Mouse (Mus musculus): ENCODE measurements around the gene Gng4.

DNA sequence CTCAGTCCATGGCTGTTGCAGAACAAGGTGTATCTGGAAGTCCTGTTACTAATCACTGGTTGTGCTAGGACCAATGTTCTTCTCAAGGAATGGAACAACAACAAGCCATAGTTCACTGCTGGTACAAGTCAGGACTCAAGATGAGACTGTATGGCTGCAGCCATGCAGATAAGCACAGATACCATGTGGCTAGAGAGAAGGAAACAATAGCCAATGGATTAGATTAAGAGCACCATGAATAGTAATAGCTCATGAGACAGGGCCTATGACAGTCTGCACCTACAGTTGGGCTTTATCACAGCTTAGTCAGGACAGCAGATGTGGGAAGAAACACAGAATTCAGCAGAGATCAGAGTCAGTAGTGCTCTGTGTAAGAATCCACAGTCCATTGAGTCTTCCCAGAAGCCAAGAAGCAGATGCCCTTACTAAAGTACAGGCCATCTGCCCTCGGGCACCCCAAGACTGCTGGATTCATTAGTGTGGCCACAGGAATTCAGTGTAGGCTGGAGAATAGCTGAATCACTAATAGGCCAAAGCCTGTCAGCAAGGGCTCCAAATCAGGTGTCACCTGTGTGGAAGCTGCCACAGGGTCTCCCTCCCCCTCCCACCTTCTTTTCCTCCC, 4.9 kb upstream of the Gng4 start:
- TF ChIP-seq CTCF (conservative IDR thresholded peaks at IDR 0.05; ENCODE audit: low read length) (no peak), POU5F1 (IDR thresholded peaks at IDR 0.05; ENCODE audit: borderline replicate concordance, low read length) (no peak)

Measured in E14TG2a.4 (cell line).